Mouse (Mus musculus) gastrocnemius, adult 2 months (tissue): Measurements from ENCODE around the gene Cacnb3. TPM values are rescaled to one million over a fixed set of nuclear protein-coding genes. Genes with fewer than 3 reads are reported as not detected.
A peak's percentile ranks its signal among the peaks of the same experiment; 100 is the strongest.

ENCODE experiments used
- DNase-seq: peaks from one replicate; pipeline ENCODE4 v3.0.0; 2022
- H3K27ac ChIP-seq: fragments of 200-600 bp; 2 replicates; pipeline ENCODE4 v1.8.1; 2022; ENCODE audit warnings: mild to moderate bottlenecking
- H3K4me3 ChIP-seq: fragments of 200-600 bp; 2 replicates; pipeline ENCODE4 v1.8.1; 2022; ENCODE audit warnings: mild to moderate bottlenecking, moderate library complexity
- CTCF ChIP-seq: fragments of 200-600 bp; IDR thresholded peaks from 2 replicates; pipeline ENCODE4 v1.8.1; 2022; ENCODE audit warnings: antibody characterized with exemption, mild to moderate bottlenecking, moderate library complexity
- intact Hi-C: fragments of 180-260 bp; cut with DNase I; formaldehyde crosslinking; loops from one replicate; pipeline ENCODE4 v1.15.1; 2025
- total RNA-seq, 2 experiments: library from RNA; stranded (reverse); gene quantifications; 2 replicates each; pipeline ENCODE4 v1.2.3; 2021

Gene Cacnb3
- total RNA-seq, 2 experiments from 2014 or later: 1.8 to 2.2 TPM

GRCm38 (mm10) chr15:98602191-98602881, 28.3 kb upstream of the Cacnb3 start:
- DNase-seq: peak; percentile 74
- peak overlapping the region; percentile 67 for H3K4me3 ChIP-seq
- TF ChIP-seq CTCF: no peak
- intact Hi-C loops: no loop called here
- H3K27ac ChIP-seq: peak overlapping the region; percentile 90

- intact Hi-C loops: no loop called here
- DNase-seq: peak; percentile 55
- no peak for TF ChIP-seq CTCF
Measured at GRCm38 (mm10) chr15:98602921-98603458, 27.6 kb upstream of the Cacnb3 start.

GRCm38 (mm10) chr15:98604041-98604575, 26.5 kb upstream of the Cacnb3 start:
- peak overlapping the region; percentile 90 for H3K27ac ChIP-seq
- intact Hi-C loops: no loop called here
- H3K4me3 ChIP-seq: peak overlapping the region; percentile 67
- TF ChIP-seq CTCF: no peak
- DNase-seq: peak; percentile 43

More at GRCm38 (mm10) chr15:98602921-98603458, 27.6 kb upstream of the Cacnb3 start:
- Histone ChIP-seq H3K4me3 (peak overlapping the region; percentile 67), H3K27ac (peak overlapping the region; percentile 90)

- peak overlapping the region; percentile 97 for H3K4me3 ChIP-seq
- DNase-seq: peak; percentile 47
- intact Hi-C loops: no loop called here
- no peak for TF ChIP-seq CTCF
- H3K27ac ChIP-seq: peak overlapping the region; percentile 90
Measured at GRCm38 (mm10) chr15:98606051-98606536, 24.5 kb upstream of the Cacnb3 start.

GRCm38 (mm10) chr15:98606739-98607138, 23.9 kb upstream of the Cacnb3 start:
- H3K27ac ChIP-seq: peak overlapping the region; percentile 90
- intact Hi-C loops: no loop called here
- DNase-seq: no peak
- H3K4me3 ChIP-seq: peak overlapping the region; percentile 97
- TF ChIP-seq CTCF: no peak

- intact Hi-C loops: no loop called here
- Histone ChIP-seq H3K4me3 (peak overlapping the region; percentile 97), H3K27ac (peak overlapping the region; percentile 90)
- peak; percentile 67 for DNase-seq
- TF ChIP-seq CTCF: no peak
Measured at GRCm38 (mm10) chr15:98607557-98607956, 23.1 kb upstream of the Cacnb3 start.

- intact Hi-C loops: no loop called here
Measured at GRCm38 (mm10) chr15:98608058-98608783, 22.4 kb upstream of the Cacnb3 start.

GRCm38 (mm10) chr15:98608784-98609250, 21.8 kb upstream of the Cacnb3 start:
- TF ChIP-seq CTCF: no peak
- Histone ChIP-seq H3K4me3 (peak overlapping the region; percentile 97), H3K27ac (peak overlapping the region; percentile 90)
- DNase-seq: peak; percentile 59
- intact Hi-C loops: no loop called here

More at GRCm38 (mm10) chr15:98608058-98608783, 22.4 kb upstream of the Cacnb3 start:
- no peak for TF ChIP-seq CTCF
- peak overlapping the region; percentile 97 for H3K4me3 ChIP-seq
- peak; percentile 26 for DNase-seq
- H3K27ac ChIP-seq: peak overlapping the region; percentile 90

GRCm38 (mm10) chr15:98609331-98610130, 21.1 kb upstream of the Cacnb3 start, which contains the start of gene Adcy6:
TSS of gene Adcy6 (minus strand) at chr15:98610076.
- peak; percentile 86 for DNase-seq
- TF ChIP-seq CTCF: no peak
- H3K27ac ChIP-seq: peak within 1 kb of the TSS; percentile 90
- H3K4me3 ChIP-seq: peak within 1 kb of the TSS; percentile 97
- intact Hi-C loops: no loop called here

GRCm38 (mm10) chr15:98610131-98610633, 20.5 kb upstream of the Cacnb3 start:
- DNase-seq: no peak
- intact Hi-C loops: no loop called here
- H3K27ac ChIP-seq: peak overlapping the region; percentile 90

GRCm38 (mm10) chr15:98612229-98612628, 18.4 kb upstream of the Cacnb3 start:
- intact Hi-C loops: no loop called here
- DNase-seq: no peak
- Histone ChIP-seq H3K4me3 (no peak overlapping the region), H3K27ac (no peak overlapping the region)
- TF ChIP-seq CTCF: no peak

More at GRCm38 (mm10) chr15:98610131-98610633, 20.5 kb upstream of the Cacnb3 start:
- TF ChIP-seq CTCF: no peak
- peak overlapping the region; percentile 97 for H3K4me3 ChIP-seq
